Mouse (Mus musculus): ENCODE measurements around the gene Narfl. TPM values are rescaled to one million over a fixed set of nuclear protein-coding genes. Genes with fewer than 3 reads are reported as not detected.
A peak's percentile ranks its signal among the peaks of the same experiment; 100 is the strongest.

Narfl gene
- total and polyA plus RNA-seq, 3 experiments = 30.6 to 34.3 TPM; not detected in 1

GRCm38 (mm10) chr17:25828223-25828594 is 54.6 kb downstream of the Narfl start:
- TF ChIP-seq RAD21 (IDR thresholded peaks at IDR 0.05; ENCODE audit: low read depth, low read length) (no peak), ETS1 (IDR thresholded peaks at IDR 0.05; ENCODE audit: low read depth, low read length) (no peak), MYB (IDR thresholded peaks at IDR 0.05; ENCODE audit: low read depth, low read length) (no peak), HCFC1 (IDR thresholded peaks at IDR 0.05; ENCODE audit: low read depth, low read length) (no peak), RCOR1 (IDR thresholded peaks at IDR 0.05; ENCODE audit: low read depth, low read length) (no peak), TAL1 (IDR thresholded peaks at IDR 0.05; ENCODE audit: low read length) (no peak), MXI1 (IDR thresholded peaks at IDR 0.05; ENCODE audit: low read depth, low read length) (no peak), ELF1 (IDR thresholded peaks at IDR 0.05; ENCODE audit: low read depth, low read length) (no peak), ZMIZ1 (IDR thresholded peaks at IDR 0.05; ENCODE audit: low read depth, low read length) (no peak), SIN3A (IDR thresholded peaks at IDR 0.05; ENCODE audit: low read length) (no peak), CHD1 (IDR thresholded peaks at IDR 0.05; ENCODE audit: low read depth, low read length) (no peak), E2F4 (IDR thresholded peaks at IDR 0.05; ENCODE audit: borderline replicate concordance, low read depth, low read length) (no peak), EP300 (IDR thresholded peaks at IDR 0.05; ENCODE audit: low read depth in 1 of 2, low read length in 2 of 2) (no peak), TCF12 (IDR thresholded peaks at IDR 0.05; ENCODE audit: low read depth, low read length) (no peak), ZKSCAN1 (IDR thresholded peaks at IDR 0.05; ENCODE audit: low read depth, low read length) (no peak), USF2 (IDR thresholded peaks at IDR 0.05; ENCODE audit: borderline replicate concordance in 1 of 2, insufficient read depth in 1 of 2, low read depth in 1 of 2, low read length in 2 of 2) (no peak), JUND (IDR thresholded peaks at IDR 0.05; ENCODE audit: low read depth, low read length) (no peak)
- H3K9ac ChIP-seq (ENCODE audit: control insufficient read depth, low read depth, low read length, poor library complexity, severe bottlenecking) = peak overlapping the region; percentile 83; the same call in 1 of the 2 replicates
- no peak for DNase-seq (ENCODE audit: low read depth, low spot score)
- peaks cover 0 to 38% of the 10 kb centered on the region in 2 experiments; a peak in 2 of 4 replicates for H3K4me1 ChIP-seq (ENCODE audit: control insufficient read depth in 1 of 2, insufficient read depth in 2 of 2, low read length in 2 of 2)
- no peaks in the 10 kb centered on the region for H3K9me3 ChIP-seq (replicated peaks; ENCODE audit: insufficient read depth, low read length)
- H3K79me2 ChIP-seq (ENCODE audit: control insufficient read depth, insufficient read depth, low read length, poor library complexity) = peaks cover 62% of the 10 kb centered on the region
- H3K36me3 ChIP-seq (ENCODE audit: control insufficient read depth in 1 of 2, insufficient read depth in 2 of 2, low read length in 2 of 2) = peaks cover 0 to 13% of the 10 kb centered on the region in 2 experiments; a peak in 2 of 4 replicates
- no peaks in the 10 kb centered on the region for H3K27me3 ChIP-seq (ENCODE audit: control insufficient read depth in 1 of 2, insufficient read depth in 2 of 2, low read length in 2 of 2)
- H3K4me3 ChIP-seq (ENCODE audit: control insufficient read depth in 1 of 2, insufficient read depth in 1 of 2, low read depth in 2 of 2, low read length in 2 of 2) = peak overlapping the region in 1 of 2 experiments; percentile 81; a peak in 2 of 4 replicates
- 0 out of 2 replicates have a peak overlapping the region, but pooled peaks have one; percentile 27 for H3K27ac ChIP-seq (ENCODE audit: control insufficient read depth, low read depth, low read length)

GRCm38 (mm10) chr17:25828712-25829557 is 55.4 kb downstream of the Narfl start, which contains the start of gene Jmjd8:
Jmjd8 (plus strand) TSS chr17:25828867.
- Histone ChIP-seq H3K9me3 (replicated peaks; ENCODE audit: insufficient read depth, low read length) (no peaks in the 10 kb centered on the region), H3K27me3 (ENCODE audit: control insufficient read depth in 1 of 2, insufficient read depth in 2 of 2, low read length in 2 of 2) (no peaks in the 10 kb centered on the region), H3K4me1 (ENCODE audit: control insufficient read depth in 1 of 2, insufficient read depth in 2 of 2, low read length in 2 of 2) (peaks cover 2 to 41% of the 10 kb centered on the region in 2 experiments; a peak in 3 of 4 replicates), H3K27ac (ENCODE audit: control insufficient read depth, low read depth, low read length) (peak within 1 kb of the TSS; percentile 72), H3K36me3 (ENCODE audit: control insufficient read depth in 1 of 2, insufficient read depth in 2 of 2, low read length in 2 of 2) (peaks cover 0 to 13% of the 10 kb centered on the region in 2 experiments; a peak in 2 of 4 replicates), H3K79me2 (ENCODE audit: control insufficient read depth, insufficient read depth, low read length, poor library complexity) (peaks cover 66% of the 10 kb centered on the region), H3K4me3 (ENCODE audit: control insufficient read depth in 1 of 2, insufficient read depth in 1 of 2, low read depth in 2 of 2, low read length in 2 of 2) (peak within 1 kb of the TSS; percentile 81 to 89), H3K9ac (ENCODE audit: control insufficient read depth, low read depth, low read length, poor library complexity, severe bottlenecking) (peak within 1 kb of the TSS; percentile 83)
- DNase-seq (ENCODE audit: low read depth, low spot score) = peak; percentile 91
- TF ChIP-seq POLR2AphosphoS5 (IDR thresholded peaks at IDR 0.05; ENCODE audit: borderline replicate concordance, low read depth, low read length) = peak; percentile 82
- no peak for TF ChIP-seq TAL1 (IDR thresholded peaks at IDR 0.05; ENCODE audit: low read length)
- TF ChIP-seq HCFC1 (IDR thresholded peaks at IDR 0.05; ENCODE audit: low read depth, low read length) = peak; percentile 84
- TF ChIP-seq ZKSCAN1 (IDR thresholded peaks at IDR 0.05; ENCODE audit: low read depth, low read length) = peak; percentile 64; the same call in 1 of the 2 replicates
- TF ChIP-seq MYC (IDR thresholded peaks at IDR 0.05; ENCODE audit: low read depth, low read length) = peak; percentile 75
- no peak for TF ChIP-seq MYB (IDR thresholded peaks at IDR 0.05; ENCODE audit: low read depth, low read length)
- TF ChIP-seq EP300 (IDR thresholded peaks at IDR 0.05; ENCODE audit: low read depth in 1 of 2, low read length in 2 of 2) = 0 out of 4 replicates have a peak, but pooled peaks of 1 of the 2 experiments have one; percentile 12
- TF ChIP-seq UBTF (IDR thresholded peaks at IDR 0.05; ENCODE audit: borderline replicate concordance, insufficient read depth, low read depth, low read length) = no peak
- TF ChIP-seq POLR2A (IDR thresholded peaks at IDR 0.05; ENCODE audit: control insufficient read depth in 1 of 2, insufficient read depth in 1 of 2, low read depth in 1 of 2, low read length in 2 of 2, poor library complexity in 1 of 2) = peak; percentile 83 to 84; a peak in 2 of 4 replicates
- TF ChIP-seq SIN3A (IDR thresholded peaks at IDR 0.05; ENCODE audit: low read length) = peak; percentile 85
- no peak; the same call in 1 of the 2 replicates for TF ChIP-seq RCOR1 (IDR thresholded peaks at IDR 0.05; ENCODE audit: low read depth, low read length)
- no peak for TF ChIP-seq BHLHE40 (IDR thresholded peaks at IDR 0.05; ENCODE audit: borderline replicate concordance, low read depth, low read length)
- no peak for TF ChIP-seq CHD1 (IDR thresholded peaks at IDR 0.05; ENCODE audit: low read depth, low read length)
- TF ChIP-seq GABPA (IDR thresholded peaks at IDR 0.05; ENCODE audit: low read depth, low read length) = no peak
- peak; percentile 46; the same call in 1 of the 2 replicates for TF ChIP-seq NRF1 (IDR thresholded peaks at IDR 0.05; ENCODE audit: insufficient read depth, low read depth, low read length, poor library complexity, severe bottlenecking)
- peak; percentile 64 for TF ChIP-seq TBP (IDR thresholded peaks at IDR 0.05; ENCODE audit: low read depth, low read length)
- 0 out of 2 replicates have a peak, but pooled peaks have one; percentile 42 for TF ChIP-seq ETS1 (IDR thresholded peaks at IDR 0.05; ENCODE audit: low read depth, low read length)
- TF ChIP-seq NELFE (IDR thresholded peaks at IDR 0.05; ENCODE audit: low read depth, low read length) = peak; percentile 90
- peak; percentile 86 for TF ChIP-seq MXI1 (IDR thresholded peaks at IDR 0.05; ENCODE audit: low read depth, low read length)
